Mouse (Mus musculus) small intestine, adult 2 months (tissue): Measurements from ENCODE around the gene Cux2.

Experiments used
- CTCF ChIP-seq: fragments of 200-500 bp; IDR thresholded peaks from 2 replicates; pipeline ENCODE4 v1.5.1; 2012; ENCODE audit warnings: low read depth, mild to moderate bottlenecking, control low read depth, inconsistent platforms, low read length, moderate library complexity, mixed read lengths; ENCODE audit not compliant: insufficient replicate concordance, insufficient read length; ENCODE audit errors: extremely low read depth
- POLR2A ChIP-seq: fragments of 200-500 bp; IDR thresholded peaks from 2 replicates; pipeline ENCODE4 v1.6.1; 2012; ENCODE audit warnings: low read depth, mild to moderate bottlenecking, control low read depth, inconsistent platforms, low read length, moderate library complexity

GRCm38 (mm10) chr5:122085291-122085690 lies 35.4 kb upstream of the Cux2 start:
- TF ChIP-seq CTCF (no peak), POLR2A (no peak)
